Mouse (Mus musculus): ENCODE measurements around the gene Abcg1.

DNA sequence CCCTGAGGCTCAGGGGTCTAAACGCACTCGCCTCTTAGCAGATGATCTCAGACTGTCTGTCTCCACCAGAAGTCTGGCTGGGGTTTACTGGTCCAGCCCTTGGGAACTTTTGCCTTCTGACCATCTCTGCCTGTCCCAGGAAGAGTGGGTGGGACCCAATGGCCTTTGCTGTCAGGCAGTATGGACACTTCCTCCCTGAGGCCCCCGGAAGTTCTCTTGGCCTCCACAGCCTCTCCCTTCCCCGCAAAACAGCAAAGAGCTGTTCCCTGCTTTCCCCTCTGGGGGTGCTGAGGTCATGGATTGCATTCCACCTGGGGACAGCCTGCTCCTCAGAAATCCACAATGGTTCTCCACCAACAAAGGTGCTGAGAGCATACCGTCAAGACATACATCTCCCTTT lies 31.2 kb downstream of the Abcg1 start:
- TF ChIP-seq CTCF (IDR thresholded peaks at IDR 0.05; ENCODE audit: extremely low read depth, insufficient read depth, insufficient read length, insufficient replicate concordance) = no peak
- no peak for TF ChIP-seq POLR2A (IDR thresholded peaks at IDR 0.05; ENCODE audit: low read depth, low read length)
